Mouse (Mus musculus) hindbrain, embryonic 15.5 days (tissue): ENCODE measurements around the gene Gpr183. TPM values are rescaled to one million over a fixed set of nuclear protein-coding genes. Genes with fewer than 3 reads are reported as not detected.

Experiments
- ATAC-seq: fragments of 200-750 bp; cut with Nextera tagmentation; 2 replicates; pipeline ENCODE4 v1.8.0; 2017; ENCODE audit warnings: low read depth, moderate number of reproducible peaks, moderate TSS enrichment; ENCODE audit not compliant: low FRiP score
- H3K27ac ChIP-seq: fragments of 300-500 bp; sonication (generic); replicated peaks from 2 replicates; pipeline ENCODE4 v1.5.1; 2015; ENCODE audit warnings: mild to moderate bottlenecking, inconsistent platforms
- H3K27me3 ChIP-seq: fragments of 300-500 bp; sonication (generic); 2 replicates; pipeline ENCODE4 v1.6.1; 2015; ENCODE audit warnings: control low read depth, inconsistent platforms
- H3K36me3 ChIP-seq: fragments of 300-500 bp; sonication (generic); 2 replicates; pipeline ENCODE4 v1.6.1; 2015; ENCODE audit warnings: control low read depth, inconsistent platforms
- H3K4me1 ChIP-seq: fragments of 300-500 bp; sonication (generic); replicated peaks from 2 replicates; pipeline ENCODE4 v1.6.1; 2015; ENCODE audit warnings: control low read depth, inconsistent platforms
- H3K4me2 ChIP-seq: fragments of 300-500 bp; sonication (generic); 2 replicates; pipeline ENCODE4 v1.6.1; 2015; ENCODE audit warnings: moderate library complexity, mild to moderate bottlenecking, inconsistent platforms
- H3K4me3 ChIP-seq: fragments of 300-500 bp; sonication (generic); 2 replicates; pipeline ENCODE4 v1.5.1; 2015; ENCODE audit warnings: mild to moderate bottlenecking, inconsistent platforms
- H3K9ac ChIP-seq: fragments of 300-500 bp; sonication (generic); 2 replicates; pipeline ENCODE4 v1.6.1; 2015; ENCODE audit warnings: inconsistent platforms
- H3K9me3 ChIP-seq: fragments of 300-500 bp; sonication (generic); 2 replicates; pipeline ENCODE4 v1.6.1; 2016; ENCODE audit warnings: control low read depth, inconsistent platforms
- WGBS: fragments of 180-500 bp; shearing (Covaris S2); methylation state at CpG from one replicate; pipeline ENCODE4 v1.1.7; 2015; 5-methylcytosine and 5-hydroxymethylcytosine counted together
- polyA plus RNA-seq: library from polyadenylated mRNA; unstranded; fragments of >200 nt; fragmentation: Nextera tagmentation; extraction: Ambion mirVana; gene quantifications from 2 replicates; pipeline ENCODE4 v1.2.1, GENCODE M21; 2015

Gene Gpr183
- polyA plus RNA-seq, 1 experiment from 2014 or later, result 0.73 TPM

DNA sequence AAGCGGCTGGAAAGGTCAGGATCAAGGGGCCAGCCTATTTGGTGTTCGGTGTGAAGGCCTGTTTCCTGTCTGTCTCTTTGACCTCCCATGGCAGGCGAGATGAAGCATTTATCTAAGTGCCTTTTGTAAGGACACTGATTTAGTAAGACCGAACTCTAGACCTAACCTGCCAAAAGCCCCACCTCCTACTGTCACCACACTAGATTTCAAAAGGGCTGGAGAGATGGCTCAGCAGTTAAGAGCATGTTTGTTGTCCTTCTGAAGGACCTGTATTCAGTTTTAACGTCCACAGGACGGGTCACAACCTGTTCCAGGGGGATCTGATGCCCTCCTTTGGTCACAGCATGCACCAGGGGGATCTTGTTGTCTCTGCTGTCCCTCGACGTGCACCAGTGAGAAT is 28.1 kb downstream of the Gpr183 start:
- WGBS, result 82% methylated on average over 8 of the region's 8 CpGs

DNA sequence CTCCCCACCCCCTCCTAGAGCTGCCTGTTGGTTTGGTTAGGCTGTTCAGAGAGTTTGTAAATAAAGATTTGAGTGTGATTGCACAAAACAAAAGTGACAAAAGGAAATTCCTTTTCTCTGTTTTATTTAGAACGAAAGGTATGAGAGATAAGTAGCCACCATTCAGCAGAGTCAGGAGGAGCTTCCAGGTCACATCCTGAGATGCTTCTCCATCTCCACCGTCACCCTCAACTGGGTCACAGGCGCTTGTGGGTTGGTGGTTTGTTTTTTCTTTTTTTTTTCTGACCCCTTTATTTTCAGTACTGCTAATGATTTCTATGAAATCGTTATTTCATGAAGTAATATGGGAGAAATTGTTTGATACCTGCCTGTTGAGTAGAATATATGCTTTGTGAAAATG is 28.6 kb downstream of the Gpr183 start:
- Histone ChIP-seq H3K9ac (no peak overlapping the region), H3K4me1 (no peaks in the 10 kb centered on the region)
- no peak for ATAC-seq

More for the DNA sequence above, 28.1 kb downstream of the Gpr183 start:
- no peaks in the 10 kb centered on the region for H3K9me3 ChIP-seq
- peaks cover 8% of the 10 kb centered on the region; the same call in 1 of the 2 replicates for H3K36me3 ChIP-seq
- H3K4me1 ChIP-seq, result no peaks in the 10 kb centered on the region
- no peak overlapping the region for H3K4me2 ChIP-seq
- ATAC-seq, result no peak
- no peak overlapping the region for H3K4me3 ChIP-seq
- H3K9ac ChIP-seq, result no peak overlapping the region
- no peaks in the 10 kb centered on the region for H3K27me3 ChIP-seq
- no peak overlapping the region for H3K27ac ChIP-seq

DNA sequence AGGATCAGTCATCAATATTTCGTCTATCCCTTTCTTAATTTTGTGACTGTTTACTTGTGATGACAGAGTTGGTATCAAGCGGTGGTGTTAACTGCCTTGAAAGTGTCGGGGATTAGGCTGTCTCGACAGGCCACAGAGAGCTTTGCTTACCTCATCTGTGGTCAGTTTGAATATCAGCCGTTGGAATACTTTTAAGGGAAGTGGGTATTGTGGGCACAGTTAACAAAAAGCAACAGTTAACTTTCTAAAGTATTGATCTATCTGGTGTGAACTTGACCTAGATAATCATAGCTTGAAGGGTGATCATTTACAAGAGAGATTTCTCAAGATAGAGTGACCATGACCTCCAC is 30.4 kb downstream of the Gpr183 start:
- WGBS, result 96% methylated on average over 5 of the region's 5 CpGs
- Histone ChIP-seq H3K9me3 (no peaks in the 10 kb centered on the region), H3K36me3 (peaks cover 8% of the 10 kb centered on the region; the same call in 1 of the 2 replicates), H3K4me1 (no peaks in the 10 kb centered on the region), H3K9ac (no peak overlapping the region), H3K27ac (no peak overlapping the region), H3K4me2 (no peak overlapping the region), H3K4me3 (no peak overlapping the region), H3K27me3 (no peaks in the 10 kb centered on the region)
- no peak for ATAC-seq

More for the DNA sequence above, 28.6 kb downstream of the Gpr183 start:
- no peaks in the 10 kb centered on the region for H3K27me3 ChIP-seq
- 95% methylated on average over 4 of the region's 4 CpGs for WGBS
- no peak overlapping the region for H3K4me2 ChIP-seq
- H3K4me3 ChIP-seq, result no peak overlapping the region
- H3K9me3 ChIP-seq, result no peaks in the 10 kb centered on the region
- no peak overlapping the region for H3K27ac ChIP-seq
- peaks cover 8% of the 10 kb centered on the region; the same call in 1 of the 2 replicates for H3K36me3 ChIP-seq

DNA sequence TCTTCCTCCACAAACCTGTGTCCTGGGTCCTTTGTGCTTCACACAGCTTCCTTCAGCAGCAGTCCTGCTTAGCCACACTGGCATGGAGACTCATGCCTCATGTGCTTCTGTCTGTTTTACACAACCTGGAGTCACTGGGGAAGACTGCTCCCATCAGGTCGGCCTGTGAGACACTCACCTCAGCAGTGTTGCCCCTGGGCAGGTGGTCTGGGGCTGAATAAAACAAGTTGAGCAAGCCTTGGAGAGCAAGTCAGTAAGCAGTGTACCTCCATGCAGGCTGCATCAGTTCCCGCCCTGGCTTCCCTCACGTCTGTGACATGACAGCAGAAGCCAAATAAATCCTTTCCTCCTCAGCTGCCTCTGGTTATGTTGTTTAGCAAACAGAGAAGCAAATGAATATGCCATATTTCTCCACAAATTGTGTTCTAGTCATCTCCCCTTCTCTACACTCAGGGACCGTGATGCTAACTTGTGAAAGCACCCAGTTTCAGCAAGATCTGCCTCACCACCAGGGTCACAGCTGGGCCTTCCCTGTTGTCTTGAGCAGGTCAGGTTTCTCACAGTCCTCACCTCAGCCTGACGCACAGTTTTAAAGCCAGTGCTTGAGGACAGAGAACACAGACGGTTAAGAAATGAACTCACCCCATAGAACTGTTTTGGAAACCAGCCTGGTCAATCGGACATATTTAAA is 30.9 kb downstream of the Gpr183 start:
- no peak overlapping the region for H3K27ac ChIP-seq

DNA sequence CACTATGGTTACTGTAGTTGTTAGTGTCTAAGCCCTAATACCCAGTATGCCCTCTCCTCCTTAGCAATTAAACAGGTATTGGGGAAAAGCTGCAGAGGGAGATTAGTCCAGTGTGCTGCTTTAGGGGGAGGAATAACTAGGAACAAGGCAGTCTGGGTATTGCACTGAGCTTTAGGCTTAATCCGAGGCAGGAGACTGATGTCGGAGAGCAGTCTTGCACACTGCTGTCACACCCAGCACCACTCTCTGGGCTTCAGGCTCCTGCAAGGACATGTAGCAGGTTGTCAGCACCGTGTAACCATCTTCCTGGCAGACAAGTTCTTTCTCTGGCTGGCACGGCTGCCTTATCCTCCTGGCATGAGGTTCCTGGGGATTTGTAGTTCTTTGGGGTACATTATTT is 32.8 kb downstream of the Gpr183 start:
- 89% methylated on average over 4 of the region's 4 CpGs for WGBS

More for the DNA sequence above, 30.9 kb downstream of the Gpr183 start:
- no peak for ATAC-seq
- no peak overlapping the region for H3K4me2 ChIP-seq
- H3K4me1 ChIP-seq, result no peaks in the 10 kb centered on the region
- peaks cover 8% of the 10 kb centered on the region; the same call in 1 of the 2 replicates for H3K36me3 ChIP-seq
- H3K27me3 ChIP-seq, result no peaks in the 10 kb centered on the region
- H3K9ac ChIP-seq, result no peak overlapping the region
- H3K4me3 ChIP-seq, result no peak overlapping the region
- no peaks in the 10 kb centered on the region for H3K9me3 ChIP-seq
- WGBS, result 95% methylated on average over 7 of the region's 7 CpGs

DNA sequence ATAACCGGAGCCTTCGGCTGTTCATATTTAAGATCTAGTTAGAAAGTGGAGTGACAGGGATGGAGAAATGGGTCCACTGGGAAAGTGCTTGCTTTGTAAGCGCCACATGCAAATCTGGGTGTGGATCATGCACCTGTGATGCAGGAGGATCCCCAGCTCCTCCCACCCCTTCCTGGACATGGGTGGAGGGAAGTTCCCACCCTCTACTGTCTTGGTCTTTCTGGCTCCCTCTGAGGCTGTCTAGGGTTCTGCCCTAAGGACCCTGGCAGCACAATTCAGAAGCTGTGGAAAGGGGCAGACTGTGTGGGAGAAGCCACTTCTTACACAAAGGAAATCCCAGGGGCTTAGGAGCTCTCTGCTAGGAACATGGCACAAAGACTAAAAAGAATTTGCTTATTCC is 33.4 kb downstream of the Gpr183 start:
- ATAC-seq, result no peak
- WGBS, result 89% methylated on average over 3 of the region's 3 CpGs
- H3K27me3 ChIP-seq, result no peaks in the 10 kb centered on the region

More for the DNA sequence above, 32.8 kb downstream of the Gpr183 start:
- Histone ChIP-seq H3K27me3 (no peaks in the 10 kb centered on the region), H3K9ac (no peak overlapping the region), H3K9me3 (no peaks in the 10 kb centered on the region), H3K4me1 (no peaks in the 10 kb centered on the region), H3K4me3 (no peak overlapping the region), H3K36me3 (peaks cover 8% of the 10 kb centered on the region; the same call in 1 of the 2 replicates), H3K4me2 (no peak overlapping the region), H3K27ac (no peak overlapping the region)
- no peak for ATAC-seq

DNA sequence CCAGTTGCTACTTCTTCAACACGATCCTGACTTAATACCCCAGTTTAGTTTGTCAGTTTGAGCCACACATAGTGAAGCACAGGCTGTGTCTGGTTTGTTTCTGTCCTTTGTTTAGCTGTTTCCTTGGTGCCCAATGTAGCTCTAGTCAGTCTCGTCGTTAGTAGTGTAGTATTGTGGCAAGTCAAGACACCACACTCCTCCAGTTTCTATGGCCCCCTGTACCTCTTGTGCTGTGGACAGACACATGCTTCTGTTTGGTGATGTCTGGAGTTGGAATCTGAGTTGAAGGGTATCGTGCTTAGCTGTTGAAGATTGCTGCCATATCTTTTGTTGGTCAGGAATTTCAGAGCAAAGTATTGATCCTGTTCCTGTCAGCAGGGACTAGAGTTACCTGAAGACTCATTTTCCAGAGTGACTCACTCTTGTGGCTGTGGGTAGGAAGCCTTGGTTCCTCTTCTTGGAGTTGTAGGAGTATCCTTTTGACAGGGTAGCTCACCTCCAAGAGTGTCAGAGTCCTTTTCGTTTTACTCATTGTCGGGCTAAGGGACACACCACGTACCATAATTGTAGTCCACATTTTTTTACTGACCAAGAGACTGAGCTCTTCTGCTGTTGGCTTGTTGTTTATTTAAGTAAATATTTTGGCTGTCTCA is 34.1 kb downstream of the Gpr183 start:
- peaks cover 8% of the 10 kb centered on the region; the same call in 1 of the 2 replicates for H3K36me3 ChIP-seq
- 81% methylated on average over 7 of the region's 7 CpGs for WGBS
- H3K9ac ChIP-seq, result no peak overlapping the region
- H3K4me2 ChIP-seq, result no peak overlapping the region
- no peak for ATAC-seq
- no peaks in the 10 kb centered on the region for H3K9me3 ChIP-seq
- H3K4me3 ChIP-seq, result no peak overlapping the region
- H3K27me3 ChIP-seq, result no peaks in the 10 kb centered on the region
- no peak overlapping the region for H3K27ac ChIP-seq
- H3K4me1 ChIP-seq, result no peaks in the 10 kb centered on the region

More for the DNA sequence above, 33.4 kb downstream of the Gpr183 start:
- Histone ChIP-seq H3K9ac (no peak overlapping the region), H3K4me1 (no peaks in the 10 kb centered on the region), H3K4me3 (no peak overlapping the region), H3K9me3 (no peaks in the 10 kb centered on the region), H3K4me2 (no peak overlapping the region), H3K36me3 (peaks cover 8% of the 10 kb centered on the region; the same call in 1 of the 2 replicates), H3K27ac (no peak overlapping the region)

DNA sequence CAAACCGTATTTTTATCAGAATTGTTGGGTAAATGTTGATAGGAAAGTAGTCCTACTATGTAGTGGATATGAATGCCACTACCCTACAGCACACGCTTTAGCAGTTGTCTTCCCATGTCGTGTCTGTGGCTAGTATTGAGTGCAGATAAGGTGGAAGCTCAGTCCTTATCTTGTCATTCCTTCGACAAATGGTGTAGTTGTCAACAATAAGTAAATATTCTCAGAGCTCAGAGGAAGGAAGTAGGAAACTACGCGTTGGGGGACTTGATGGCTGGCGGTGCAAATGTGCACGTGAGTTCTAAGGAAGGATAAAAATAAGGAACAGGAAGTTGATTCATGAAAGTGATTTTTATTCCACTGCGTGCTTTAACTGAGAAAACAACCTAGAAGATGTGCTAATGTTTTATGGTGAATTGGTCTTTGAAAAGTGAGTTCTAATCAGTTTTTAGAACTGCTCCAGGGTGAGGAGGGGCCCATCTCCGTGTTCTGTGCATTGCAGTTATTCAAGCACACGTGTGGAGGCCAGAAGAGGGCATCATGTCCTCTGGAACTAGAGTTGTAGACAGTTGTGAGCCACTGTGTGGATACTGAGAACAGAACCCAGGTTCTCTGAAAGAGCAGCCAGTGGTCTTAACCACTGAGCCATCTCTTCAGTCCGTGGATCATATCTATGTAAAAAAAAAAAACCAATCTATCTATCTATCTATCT is 35.6 kb downstream of the Gpr183 start:
- Histone ChIP-seq H3K4me3 (no peak overlapping the region), H3K36me3 (peaks cover 6% of the 10 kb centered on the region; the same call in 1 of the 2 replicates), H3K9me3 (no peaks in the 10 kb centered on the region), H3K27ac (no peak overlapping the region), H3K4me2 (no peak overlapping the region), H3K4me1 (no peaks in the 10 kb centered on the region), H3K27me3 (no peaks in the 10 kb centered on the region), H3K9ac (no peak overlapping the region)
- WGBS, result 89% methylated on average over 12 of the region's 12 CpGs
- ATAC-seq, result no peak

DNA sequence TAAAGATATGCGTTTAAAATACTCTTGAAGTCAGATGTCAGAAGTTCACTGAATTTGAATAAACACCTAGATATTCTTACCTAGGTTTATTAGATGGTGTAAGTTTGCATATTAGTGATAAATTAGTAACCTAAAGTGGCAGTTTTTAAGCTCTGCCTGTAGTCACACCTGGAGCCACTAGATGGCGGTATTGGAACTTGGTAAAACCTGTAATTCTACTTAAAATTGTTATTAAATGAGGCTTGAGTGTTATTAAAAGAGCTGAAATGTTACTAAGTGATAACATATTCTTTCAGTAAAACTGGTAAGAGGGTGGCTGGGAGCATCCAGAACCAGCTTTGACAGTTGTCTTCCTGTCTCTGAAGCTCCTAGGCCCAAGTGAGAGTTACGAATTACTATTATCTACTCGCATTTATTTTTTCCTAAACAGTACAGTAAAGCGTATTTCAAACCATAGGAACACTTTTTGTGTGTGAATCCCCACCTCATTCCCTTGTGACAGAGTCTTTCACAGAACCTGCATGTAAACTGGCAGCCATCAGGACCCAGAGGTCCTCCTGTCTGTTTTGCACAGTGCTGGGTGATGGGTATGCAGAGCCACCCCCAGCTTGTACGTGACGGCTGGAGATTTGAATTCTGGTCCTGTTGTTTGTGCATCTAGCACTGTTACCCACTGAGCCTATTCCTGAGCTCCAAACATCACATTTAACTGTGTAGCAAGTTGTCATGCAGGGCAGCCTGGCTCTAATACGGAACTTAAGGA is 36.4 kb downstream of the Gpr183 start:
- Histone ChIP-seq H3K4me1 (no peaks in the 10 kb centered on the region), H3K4me3 (no peak overlapping the region), H3K36me3 (no peaks in the 10 kb centered on the region), H3K27me3 (no peaks in the 10 kb centered on the region), H3K4me2 (no peak overlapping the region), H3K9ac (no peak overlapping the region), H3K9me3 (no peaks in the 10 kb centered on the region), H3K27ac (no peak overlapping the region)
- WGBS, result 68% methylated on average over 8 of the region's 8 CpGs
- no peak for ATAC-seq

DNA sequence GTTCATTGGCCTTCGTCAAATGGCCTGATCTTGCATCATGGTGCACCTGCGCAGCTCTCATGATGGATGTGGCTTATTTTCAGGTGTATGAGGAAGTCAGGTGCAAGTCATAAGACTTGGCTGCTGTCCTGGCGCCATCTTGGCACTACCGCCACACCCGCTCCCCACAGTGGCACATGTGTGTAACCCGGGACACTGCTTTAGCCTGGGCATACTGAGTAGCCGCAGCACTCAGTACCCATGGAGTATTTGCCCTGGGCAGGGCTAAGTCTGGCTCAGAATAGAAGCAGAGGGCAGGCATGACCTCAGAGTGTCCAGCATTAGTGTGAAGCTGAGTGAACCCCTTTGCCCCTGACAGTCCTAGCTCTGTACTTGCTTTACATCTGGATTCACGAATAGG is 37.5 kb downstream of the Gpr183 start:
- Histone ChIP-seq H3K27ac (no peak overlapping the region), H3K36me3 (no peaks in the 10 kb centered on the region), H3K27me3 (no peaks in the 10 kb centered on the region), H3K4me2 (no peak overlapping the region), H3K9ac (no peak overlapping the region), H3K9me3 (no peaks in the 10 kb centered on the region), H3K4me3 (no peak overlapping the region), H3K4me1 (no peaks in the 10 kb centered on the region)
- no peak for ATAC-seq
- WGBS, result 96% methylated on average over 8 of the region's 8 CpGs

DNA sequence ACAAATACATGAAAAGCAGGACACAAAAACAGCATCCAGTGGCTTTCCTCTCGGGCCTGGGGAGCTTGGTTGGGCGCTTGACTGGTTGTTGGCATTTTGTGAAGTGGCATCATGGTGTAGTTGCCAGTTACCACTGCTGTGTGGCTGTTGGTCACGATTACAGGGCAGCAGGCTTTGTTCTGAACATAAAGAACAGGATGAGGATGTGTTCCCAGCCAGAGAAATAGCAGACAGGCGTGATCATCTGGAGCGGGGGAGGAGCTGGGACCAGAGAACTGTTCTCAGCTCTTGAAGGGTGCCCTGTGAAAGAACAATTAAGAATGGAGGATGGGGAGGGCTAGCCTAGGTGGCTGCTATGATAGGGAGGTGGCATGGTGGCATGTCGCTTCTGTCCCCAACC is 38.1 kb downstream of the Gpr183 start:
- Histone ChIP-seq H3K4me3 (no peak overlapping the region), H3K4me2 (no peak overlapping the region), H3K27me3 (no peaks in the 10 kb centered on the region), H3K9me3 (no peaks in the 10 kb centered on the region), H3K4me1 (no peaks in the 10 kb centered on the region), H3K27ac (no peak overlapping the region), H3K36me3 (no peaks in the 10 kb centered on the region), H3K9ac (no peak overlapping the region)
- WGBS, result 85% methylated on average over 6 of the region's 6 CpGs
- ATAC-seq, result no peak
